Mouse (Mus musculus): ENCODE measurements around the gene Cyp2b19. TPM values are rescaled to one million over a fixed set of nuclear protein-coding genes. Genes with fewer than 3 reads are reported as not detected.

The Cyp2b19 gene
- polyA plus RNA-seq, 1 experiment from 2014 or later: 0.06 TPM

GRCm38 (mm10) chr7:26800104-26800503 is 43.2 kb downstream of the Cyp2b19 start:
- H3K4me3 ChIP-seq (replicated peaks; ENCODE audit: low read length): no peak overlapping the region
- ATAC-seq (ENCODE audit: insufficient read depth, low FRiP score): no peak
- H3K4me1 ChIP-seq (ENCODE audit: control insufficient read depth, insufficient read depth, low read length): no peaks in the 10 kb centered on the region
- 0 out of 2 replicates have a peak, but pooled peaks cover 5% of the 10 kb centered on the region for H3K9me3 ChIP-seq (replicated peaks; ENCODE audit: control insufficient read depth, low read length)
- no peaks in the 10 kb centered on the region for H3K36me3 ChIP-seq (ENCODE audit: control insufficient read depth, insufficient read depth, low read length)
- no peak overlapping the region for H3K27ac ChIP-seq (ENCODE audit: low read length)
- H3K9ac ChIP-seq (ENCODE audit: low read length): no peak overlapping the region
- H3K4me2 ChIP-seq (ENCODE audit: low read depth, low read length): no peak overlapping the region
- no peaks in the 10 kb centered on the region for H3K27me3 ChIP-seq (ENCODE audit: control insufficient read depth, insufficient read depth, low read length)

- Histone ChIP-seq H3K36me3 (ENCODE audit: control insufficient read depth, insufficient read depth, low read length) (no peaks in the 10 kb centered on the region), H3K9ac (ENCODE audit: low read length) (no peak overlapping the region), H3K9me3 (replicated peaks; ENCODE audit: control insufficient read depth, low read length) (0 out of 2 replicates have a peak, but pooled peaks cover 5% of the 10 kb centered on the region), H3K27ac (ENCODE audit: low read length) (no peak overlapping the region), H3K27me3 (ENCODE audit: control insufficient read depth, insufficient read depth, low read length) (no peaks in the 10 kb centered on the region), H3K4me2 (ENCODE audit: low read depth, low read length) (no peak overlapping the region), H3K4me1 (ENCODE audit: control insufficient read depth, insufficient read depth, low read length) (no peaks in the 10 kb centered on the region), H3K4me3 (replicated peaks; ENCODE audit: low read length) (no peak overlapping the region)
- WGBS: 84% methylated on average over 1 of the region's 1 CpGs
- no peak for ATAC-seq (ENCODE audit: insufficient read depth, low FRiP score)
Observed at GRCm38 (mm10) chr7:26800996-26801395, 44.1 kb downstream of the Cyp2b19 start.

GRCm38 (mm10) chr7:26808592-26808991 is 51.6 kb downstream of the Cyp2b19 start, which contains the start of gene Cyp2g1:
Cyp2g1 (plus strand) TSS chr7:26808892.
- 82% methylated on average over 2 of the region's 2 CpGs for WGBS
- no peak within 1 kb of the TSS for H3K9ac ChIP-seq (ENCODE audit: low read length)
- H3K9me3 ChIP-seq (replicated peaks; ENCODE audit: control insufficient read depth, low read length): no peaks in the 10 kb centered on the region
- no peak within 1 kb of the TSS for H3K4me2 ChIP-seq (ENCODE audit: low read depth, low read length)
- H3K4me1 ChIP-seq (ENCODE audit: control insufficient read depth, insufficient read depth, low read length): no peaks in the 10 kb centered on the region
- no peak for ATAC-seq (ENCODE audit: insufficient read depth, low FRiP score)
- no peak within 1 kb of the TSS for H3K4me3 ChIP-seq (replicated peaks; ENCODE audit: low read length)
- H3K27ac ChIP-seq (ENCODE audit: low read length): no peak within 1 kb of the TSS
- H3K27me3 ChIP-seq (ENCODE audit: control insufficient read depth, insufficient read depth, low read length): no peaks in the 10 kb centered on the region
- H3K36me3 ChIP-seq (ENCODE audit: control insufficient read depth, insufficient read depth, low read length): no peaks in the 10 kb centered on the region

Other genes with a start within 250 kb of the Cyp2b19 start
- gene Nlrp9a, start 222.1 kb upstream of the Cyp2b19 start, polyA plus RNA-seq (2015; fragmentation: Nextera tagmentation; extraction: Ambion mirVana): not detected in 2 replicates
- not detected in 2 replicates for gene Vmn1r185, start 138.7 kb upstream of the Cyp2b19 start, polyA plus RNA-seq (2015; fragmentation: Nextera tagmentation; extraction: Ambion mirVana)
- gene Cyp2b23, start 70.7 kb upstream of the Cyp2b19 start, polyA plus RNA-seq (2015; fragmentation: Nextera tagmentation; extraction: Ambion mirVana): 0.14 TPM in 1 of 2 replicates, not detected in the other
- gene Cyp2g1, start 51.8 kb downstream of the Cyp2b19 start, polyA plus RNA-seq (2015; fragmentation: Nextera tagmentation; extraction: Ambion mirVana): not detected in 2 replicates
- gene Cyp2a5, start 78.2 kb downstream of the Cyp2b19 start, polyA plus RNA-seq (2015; fragmentation: Nextera tagmentation; extraction: Ambion mirVana): 1.3 and 2.0 TPM in 2 replicates
- gene Cyp2a22, start 182.2 kb downstream of the Cyp2b19 start, polyA plus RNA-seq (2015; fragmentation: Nextera tagmentation; extraction: Ambion mirVana): 0.08 TPM in 1 of 2 replicates, not detected in the other

All from stomach, embryonic 16.5 days (tissue).